Mouse (Mus musculus): Measurements from ENCODE around the gene Gm5127.

Gm5127 gene

GRCm38 (mm10) chrX:106582886-106583285 is at the start of gene Gm5127:
Gm5127 (plus strand) TSS chrX:106583186.
- no peak for DNase-seq (ENCODE audit: low spot score in 2 of 2)

- no peak for DNase-seq (ENCODE audit: low spot score in 2 of 2)
Measured at GRCm38 (mm10) chrX:106536359-106536758, 46.6 kb upstream of the Gm5127 start.

DNA sequence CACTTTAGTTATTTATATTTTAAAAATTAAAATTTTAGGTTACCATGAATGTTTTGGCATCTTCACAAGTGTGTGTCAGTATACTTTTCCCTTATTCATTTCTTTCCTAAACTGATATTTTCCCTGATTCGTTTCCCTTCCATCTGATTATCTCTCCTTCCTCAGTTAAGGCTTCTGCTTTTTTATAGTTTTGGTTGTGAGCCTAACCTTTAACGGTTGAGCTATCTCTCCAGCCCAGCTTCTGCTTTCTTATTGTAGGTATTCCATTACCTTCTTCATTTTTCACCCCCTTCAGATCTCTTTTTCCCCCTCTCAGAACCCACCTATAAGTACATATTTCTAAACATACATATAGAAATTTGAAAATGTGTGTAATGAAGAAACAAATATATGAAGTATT is 27.5 kb upstream of the Gm5127 start:
- DNase-seq (ENCODE audit: low spot score in 2 of 2) = no peak

DNA sequence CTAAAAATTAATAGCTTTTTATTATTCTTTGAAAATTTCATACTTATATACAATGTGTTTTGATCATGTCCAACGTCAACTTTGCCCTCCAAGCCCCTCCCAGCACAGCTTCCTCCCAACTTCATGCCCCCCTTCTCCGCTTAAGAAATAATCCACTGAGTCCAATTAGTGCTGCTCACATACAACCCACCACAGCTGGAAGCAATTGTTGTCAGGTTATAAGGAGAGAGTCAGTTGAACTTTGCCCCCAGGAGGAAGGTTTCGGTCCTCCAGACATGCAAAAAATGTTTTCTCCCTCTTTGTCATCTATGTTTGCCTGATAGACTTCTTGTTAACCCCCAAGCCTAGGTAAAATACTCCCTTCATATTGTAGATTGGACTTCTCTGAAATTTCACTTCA is 4.0 kb upstream of the Gm5127 start:
- no peak for DNase-seq (ENCODE audit: low spot score in 2 of 2)

GRCm38 (mm10) chrX:106580410-106580809 is 2.6 kb upstream of the Gm5127 start:
- DNase-seq (ENCODE audit: low spot score in 2 of 2) = no peak

DNA sequence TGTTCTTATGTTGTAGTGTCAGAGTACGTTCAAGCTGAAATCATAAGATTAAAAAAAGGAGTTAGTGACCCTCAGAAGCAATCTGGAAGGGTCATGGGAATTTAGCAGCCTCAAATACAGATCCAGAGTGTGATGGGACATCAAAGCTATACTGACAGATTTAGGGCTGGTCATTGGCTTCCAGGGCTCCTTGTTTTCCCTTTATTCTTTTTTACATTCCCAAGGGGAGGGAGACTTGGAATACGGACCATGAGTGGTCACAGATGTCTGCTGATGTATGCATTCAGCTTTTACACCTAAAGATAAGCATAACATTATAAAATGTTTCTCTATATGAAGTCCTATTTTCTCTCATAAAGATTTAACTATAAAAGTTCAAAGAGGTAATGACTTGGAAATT is 789 bp upstream of the Gm5127 start:
- DNase-seq (ENCODE audit: low spot score in 2 of 2) = no peak

- DNase-seq (ENCODE audit: low spot score in 2 of 2) = no peak
Measured at GRCm38 (mm10) chrX:106593914-106594313, 10.9 kb downstream of the Gm5127 start.

DNA sequence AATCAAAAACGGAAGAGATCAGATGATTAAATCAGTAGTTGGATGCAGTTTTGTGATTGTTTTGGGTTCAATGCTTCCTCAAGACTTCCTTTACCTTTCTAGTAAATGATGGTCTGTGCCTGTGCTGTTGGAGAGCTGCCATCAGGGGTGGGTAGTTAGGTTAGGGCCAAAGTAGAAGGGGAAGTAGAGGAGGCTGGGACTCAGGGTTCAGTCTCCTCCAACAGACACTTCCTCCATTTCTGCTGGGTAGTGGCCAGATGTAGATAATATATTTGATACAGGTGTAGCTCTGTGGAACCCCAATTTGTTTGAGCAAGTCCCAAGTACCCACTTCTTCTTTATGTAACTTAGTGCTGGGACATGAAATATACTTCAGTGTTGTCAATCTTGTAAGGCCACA is 12.9 kb downstream of the Gm5127 start:
- DNase-seq (ENCODE audit: low spot score in 2 of 2) = no peak

- peak in 1 of 2 experiments; percentile 2 for DNase-seq (ENCODE audit: low spot score in 2 of 2)
Measured at GRCm38 (mm10) chrX:106602574-106603258, 19.7 kb downstream of the Gm5127 start.

- peak; percentile 0 to 1 for DNase-seq (ENCODE audit: low spot score in 2 of 2)
Measured at GRCm38 (mm10) chrX:106603386-106603785, 20.4 kb downstream of the Gm5127 start, which contains the start of gene Cysltr1. Cysltr1 (minus strand) TSS chrX:106603679.

GRCm38 (mm10) chrX:106622512-106622911 is 39.5 kb downstream of the Gm5127 start:
- no peak for DNase-seq (ENCODE audit: low spot score in 2 of 2)

- no peak for DNase-seq (ENCODE audit: low spot score in 2 of 2)
Measured at GRCm38 (mm10) chrX:106623667-106624066, 40.7 kb downstream of the Gm5127 start.

DNA sequence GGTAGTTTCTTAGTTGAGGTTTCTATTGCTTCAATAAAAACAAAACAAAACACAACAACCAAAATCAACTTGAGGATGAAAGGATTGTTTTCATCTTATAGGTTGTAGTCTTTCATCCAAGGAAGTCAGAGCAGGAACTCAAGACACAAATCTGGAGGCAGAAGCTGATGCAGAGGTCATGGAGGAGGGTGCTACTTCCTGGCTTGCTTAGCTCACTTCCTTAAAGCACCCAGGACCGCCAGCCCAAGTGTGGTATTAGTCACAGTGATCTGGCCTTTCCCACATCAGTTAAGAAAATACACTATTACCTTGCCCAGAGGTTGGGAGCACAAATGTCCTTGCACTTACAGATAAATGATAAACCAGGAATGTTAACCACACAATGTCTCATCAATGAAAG is 45.5 kb downstream of the Gm5127 start:
- DNase-seq (ENCODE audit: low spot score in 2 of 2) = no peak

- no peak for DNase-seq (ENCODE audit: low spot score in 2 of 2)
Measured at GRCm38 (mm10) chrX:106633543-106633942, 50.6 kb downstream of the Gm5127 start.

DNA sequence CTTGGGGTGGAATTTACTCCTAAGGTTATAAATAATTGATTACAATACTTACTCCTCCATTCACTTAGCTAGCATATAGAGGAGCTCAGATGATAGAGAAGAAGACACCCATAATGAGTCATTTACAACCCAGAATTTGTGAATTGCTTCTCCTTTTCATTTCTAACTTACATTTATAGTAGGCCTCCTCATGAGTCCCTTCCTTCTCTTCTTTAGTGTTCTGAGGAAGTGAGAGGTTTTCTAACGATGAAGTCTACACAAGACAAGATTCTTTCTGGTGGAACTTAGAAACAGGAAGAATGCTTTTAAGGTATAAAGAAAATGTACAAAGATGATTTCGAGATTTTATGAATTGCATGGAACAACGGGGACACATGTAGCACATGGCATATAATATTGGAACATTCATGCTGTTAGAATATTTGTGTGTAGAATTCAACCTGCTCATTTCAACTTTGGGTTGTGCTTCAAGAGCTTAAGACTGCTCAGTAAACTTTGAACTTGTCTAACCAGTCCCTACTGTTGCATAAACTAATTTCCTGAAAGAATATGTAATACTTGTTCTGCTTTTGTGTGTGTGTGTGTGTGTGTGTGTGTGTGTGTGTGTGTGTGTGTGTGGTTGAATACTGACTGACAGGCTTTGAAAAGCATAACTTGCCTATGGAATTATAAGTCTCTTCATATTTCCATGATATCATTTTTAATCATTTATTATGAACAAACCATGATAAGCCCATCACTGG is 52.0 kb downstream of the Gm5127 start:
- no peak for DNase-seq (ENCODE audit: low spot score in 2 of 2)

GRCm38 (mm10) chrX:106662101-106662500 is 79.1 kb downstream of the Gm5127 start:
- DNase-seq (ENCODE audit: low spot score in 2 of 2) = no peak

GRCm38 (mm10) chrX:106704590-106704989 is 121.6 kb downstream of the Gm5127 start:
- DNase-seq (ENCODE audit: low spot score in 2 of 2) = no peak

GRCm38 (mm10) chrX:106717160-106717559 is 134.2 kb downstream of the Gm5127 start:
- DNase-seq (ENCODE audit: low spot score in 2 of 2) = no peak

DNA sequence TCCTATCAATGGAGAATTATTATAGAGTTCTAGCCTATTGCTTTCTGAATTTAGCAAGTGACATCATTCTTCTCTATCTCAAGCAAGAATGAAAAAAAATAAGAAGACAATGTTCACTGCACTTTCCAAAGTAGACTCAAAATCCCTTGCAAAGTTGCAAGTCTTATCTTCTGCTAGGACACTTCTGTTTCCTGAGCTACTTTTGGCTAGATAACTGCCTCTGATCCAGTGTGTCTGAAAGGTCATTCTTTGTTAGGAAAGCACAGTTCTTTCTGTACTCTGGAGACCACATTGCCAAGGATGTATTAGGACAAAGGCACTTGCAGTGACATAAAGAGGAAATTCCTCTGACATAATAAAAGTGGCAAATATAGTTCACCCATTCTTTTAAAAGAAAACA is 159.3 kb downstream of the Gm5127 start:
- DNase-seq (ENCODE audit: low spot score in 2 of 2) = no peak

DNA sequence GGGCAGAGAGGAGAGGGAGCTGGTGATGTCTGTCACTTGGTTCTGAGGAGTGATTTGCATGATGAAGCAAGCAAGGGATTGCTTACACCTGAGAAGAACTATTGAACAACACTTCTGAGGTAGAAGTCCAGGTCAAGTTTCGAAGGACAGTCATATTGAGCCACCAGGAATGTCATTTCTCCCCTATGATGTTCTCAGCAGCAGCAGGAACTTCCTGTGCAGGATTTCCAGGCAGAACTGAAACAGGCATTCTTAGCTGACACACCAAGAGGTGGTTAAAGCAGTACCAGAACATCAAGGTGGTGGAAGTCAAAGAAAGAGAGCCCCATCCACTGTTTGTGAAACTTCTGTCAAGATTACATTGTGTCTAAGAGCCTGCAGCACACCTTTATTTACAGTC is 172.3 kb downstream of the Gm5127 start:
- DNase-seq (ENCODE audit: low spot score in 2 of 2) = no peak

All from urinary bladder, postnatal 36 days (tissue).